Mouse (Mus musculus): ENCODE data around the gene Slc29a3. TPM values are rescaled to one million over a fixed set of nuclear protein-coding genes. Genes with fewer than 3 reads are reported as not detected.
"Not testable (repeated sequence)": the region's sequence is repeated elsewhere in the genome, so short reads cannot be mapped to it uniquely, and the experiment has no call there.

Gene Slc29a3
- polyA plus RNA-seq, 1 experiment from 2014 or later, result 4.4 TPM

DNA sequence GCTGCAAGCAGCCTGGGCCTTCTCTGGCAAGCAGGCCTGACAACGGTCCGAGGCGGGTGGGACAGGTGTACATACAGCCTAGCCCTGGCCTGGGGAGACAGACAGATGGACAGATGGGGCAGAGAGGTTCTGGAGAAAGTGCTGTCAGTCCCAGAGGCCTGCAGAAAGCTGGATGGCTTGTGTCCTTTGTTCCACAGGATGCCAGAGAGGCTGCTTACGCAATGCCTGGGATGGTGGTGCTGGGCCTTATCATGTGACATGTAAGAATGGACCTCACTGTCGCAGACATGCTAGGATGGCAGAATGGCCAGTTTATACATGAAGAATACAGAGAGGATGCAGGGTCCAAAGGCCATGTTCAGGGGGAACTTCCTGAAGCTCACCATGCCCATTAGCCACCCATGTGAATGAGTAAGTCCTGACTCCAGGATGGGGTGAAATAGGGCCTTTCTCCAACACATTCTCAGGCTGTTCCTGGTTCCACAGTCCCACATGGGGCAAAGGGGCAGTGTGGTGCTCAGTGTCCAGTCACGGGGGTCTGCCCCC lies 4.9 kb downstream of the Slc29a3 start:
- peaks cover 6% of the 10 kb centered on the region for H3K4me1 ChIP-seq (ENCODE audit: control insufficient read depth, low read depth, low read length)
- no peaks in the 10 kb centered on the region for H3K36me3 ChIP-seq (ENCODE audit: control insufficient read depth, insufficient read depth)
- H3K27me3 ChIP-seq (ENCODE audit: control insufficient read depth, insufficient read depth, low read depth, low read length), result no peaks in the 10 kb centered on the region
- H3K4me3 ChIP-seq (ENCODE audit: low read depth, low read length), result no peak overlapping the region
- no peak overlapping the region for H3K4me2 ChIP-seq (ENCODE audit: low read depth, low read length)
- no peak for ATAC-seq (ENCODE audit: low read depth)
- no peaks in the 10 kb centered on the region for H3K9me3 ChIP-seq (replicated peaks; ENCODE audit: control insufficient read depth, low read length)
- H3K27ac ChIP-seq (ENCODE audit: low read length), result no peak overlapping the region
- no peak overlapping the region for H3K9ac ChIP-seq (ENCODE audit: low read depth, low read length)
- 70% methylated on average over 6 of the region's 6 CpGs for WGBS (ENCODE audit: insufficient replicate concordance)

DNA sequence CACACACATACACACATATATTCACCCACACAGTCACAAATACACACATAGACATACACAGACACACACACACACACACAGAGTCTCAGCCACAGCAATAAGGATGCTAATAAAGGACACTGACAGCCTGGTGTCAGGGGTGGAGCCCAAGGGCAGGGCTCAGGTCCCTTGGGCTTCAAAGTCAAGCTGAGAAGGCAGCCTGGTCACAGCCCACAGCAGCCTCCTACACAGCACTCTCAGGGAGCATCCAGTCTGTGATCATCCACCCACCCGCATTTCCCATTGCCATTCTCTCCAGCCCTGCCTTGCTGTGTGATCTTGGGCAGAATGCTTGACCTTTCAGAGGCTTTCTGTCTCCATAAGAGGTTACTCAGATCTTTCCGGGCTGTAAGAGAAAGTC lies 6.1 kb downstream of the Slc29a3 start:
- Histone ChIP-seq H3K4me2 (ENCODE audit: low read depth, low read length) (no peak overlapping the region), H3K27me3 (ENCODE audit: control insufficient read depth, insufficient read depth, low read depth, low read length) (no peaks in the 10 kb centered on the region), H3K4me3 (ENCODE audit: low read depth, low read length) (no peak overlapping the region), H3K9me3 (replicated peaks; ENCODE audit: control insufficient read depth, low read length) (no peaks in the 10 kb centered on the region), H3K27ac (ENCODE audit: low read length) (no peak overlapping the region), H3K4me1 (ENCODE audit: control insufficient read depth, low read depth, low read length) (no peaks in the 10 kb centered on the region; the same call in 1 of the 2 replicates), H3K9ac (ENCODE audit: low read depth, low read length) (no peak overlapping the region), H3K36me3 (ENCODE audit: control insufficient read depth, insufficient read depth) (no peaks in the 10 kb centered on the region)
- 68% methylated on average over 2 of the region's 2 CpGs for WGBS (ENCODE audit: insufficient replicate concordance)
- ATAC-seq (ENCODE audit: low read depth), result no peak

DNA sequence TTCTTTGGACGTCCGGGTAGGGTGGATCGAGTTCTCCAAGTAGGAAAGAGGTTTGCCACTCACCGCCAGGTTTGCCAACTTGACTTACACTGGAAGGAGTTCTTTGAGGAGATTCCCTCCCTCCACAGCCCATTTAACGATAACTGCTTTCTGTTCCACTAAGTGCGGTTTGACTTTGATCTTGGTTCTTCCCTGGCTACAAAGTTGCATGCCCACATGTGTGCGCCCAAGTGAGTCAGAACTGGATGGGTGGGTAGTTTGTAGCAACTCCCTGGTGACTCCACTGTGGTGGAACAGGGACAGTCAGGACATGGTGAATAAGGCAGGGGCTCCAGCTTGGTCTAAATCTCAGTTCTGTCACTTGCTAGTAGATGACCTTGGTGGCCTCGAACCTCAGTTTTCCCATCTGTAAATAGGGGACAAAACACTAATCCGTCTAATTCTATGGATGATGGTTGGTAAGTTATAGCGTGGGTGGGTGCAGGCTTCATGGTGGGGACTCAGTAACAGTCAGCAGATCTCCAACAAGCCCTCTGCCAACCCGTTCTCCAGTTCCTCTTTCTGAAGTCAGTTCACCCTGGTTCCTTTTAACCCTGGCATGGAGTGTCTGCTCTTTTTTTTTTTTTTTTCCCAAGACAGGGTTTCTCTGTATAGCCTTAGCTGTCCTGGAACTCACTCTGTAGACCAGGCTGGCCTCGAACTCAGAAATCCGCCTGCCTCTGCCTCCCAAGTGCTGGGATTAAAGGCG lies 7.9 kb downstream of the Slc29a3 start:
- no peaks in the 10 kb centered on the region; the same call in none of the 2 replicates for H3K4me1 ChIP-seq (ENCODE audit: control insufficient read depth, low read depth, low read length)
- H3K27ac ChIP-seq (ENCODE audit: low read length), result no peak overlapping the region
- no peak for ATAC-seq (ENCODE audit: low read depth)
- no peaks in the 10 kb centered on the region for H3K27me3 ChIP-seq (ENCODE audit: control insufficient read depth, insufficient read depth, low read depth, low read length)
- no peak overlapping the region for H3K4me2 ChIP-seq (ENCODE audit: low read depth, low read length)
- H3K9me3 ChIP-seq (replicated peaks; ENCODE audit: control insufficient read depth, low read length), result no peaks in the 10 kb centered on the region
- no peaks in the 10 kb centered on the region for H3K36me3 ChIP-seq (ENCODE audit: control insufficient read depth, insufficient read depth)
- WGBS (ENCODE audit: insufficient replicate concordance), result 66% methylated on average over 14 of the region's 14 CpGs
- no peak overlapping the region for H3K9ac ChIP-seq (ENCODE audit: low read depth, low read length)
- H3K4me3 ChIP-seq (ENCODE audit: low read depth, low read length), result no peak overlapping the region

DNA sequence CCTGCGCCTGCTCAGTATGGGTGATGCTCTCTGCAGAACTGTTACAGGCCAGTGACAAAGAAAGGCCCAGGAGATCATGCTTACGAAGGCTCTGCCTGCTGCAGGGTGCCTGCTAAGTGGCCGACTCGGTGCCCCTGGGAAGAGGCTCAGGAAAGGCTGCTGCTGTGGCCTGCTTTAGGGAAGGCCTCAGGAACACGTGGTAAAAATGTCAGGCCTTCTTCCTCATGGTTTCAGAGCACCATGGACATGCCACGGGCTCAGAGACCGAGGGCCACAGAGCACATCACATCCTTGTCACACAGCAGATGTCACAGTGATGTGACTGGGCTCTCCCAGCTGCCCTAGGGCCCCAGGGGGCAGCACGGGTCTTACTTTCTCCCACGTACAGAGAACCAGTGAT lies 8.9 kb downstream of the Slc29a3 start:
- Histone ChIP-seq H3K27ac (ENCODE audit: low read length) (no peak overlapping the region), H3K4me3 (ENCODE audit: low read depth, low read length) (no peak overlapping the region), H3K9me3 (replicated peaks; ENCODE audit: control insufficient read depth, low read length) (no peaks in the 10 kb centered on the region), H3K4me1 (ENCODE audit: control insufficient read depth, low read depth, low read length) (no peaks in the 10 kb centered on the region; the same call in none of the 2 replicates), H3K36me3 (ENCODE audit: control insufficient read depth, insufficient read depth) (no peaks in the 10 kb centered on the region), H3K27me3 (ENCODE audit: control insufficient read depth, insufficient read depth, low read depth, low read length) (no peaks in the 10 kb centered on the region), H3K4me2 (ENCODE audit: low read depth, low read length) (no peak overlapping the region), H3K9ac (ENCODE audit: low read depth, low read length) (no peak overlapping the region)
- no peak for ATAC-seq (ENCODE audit: low read depth)
- 60% methylated on average over 9 of the region's 9 CpGs for WGBS (ENCODE audit: insufficient replicate concordance)

DNA sequence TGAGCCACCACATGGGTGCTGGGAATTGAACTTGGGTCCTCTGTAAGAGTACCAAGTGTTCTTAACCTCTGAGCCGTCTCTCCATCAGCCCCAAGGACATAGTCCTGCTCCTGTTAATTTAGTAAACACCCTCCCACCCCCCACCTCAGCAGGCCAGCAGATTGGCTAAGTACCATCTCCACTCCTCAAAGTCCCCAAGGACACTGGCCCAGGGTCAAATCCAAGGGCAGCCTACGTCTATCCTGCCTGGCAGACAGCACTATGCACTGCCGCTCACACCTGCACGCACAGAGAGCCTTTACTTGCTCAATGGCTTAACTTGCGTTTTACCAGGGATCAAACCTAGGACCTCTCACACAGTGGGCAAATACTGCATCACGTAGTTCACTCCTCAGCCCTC lies 9.7 kb downstream of the Slc29a3 start:
- no peaks in the 10 kb centered on the region for H3K9me3 ChIP-seq (replicated peaks; ENCODE audit: control insufficient read depth, low read length)
- no peaks in the 10 kb centered on the region for H3K27me3 ChIP-seq (ENCODE audit: control insufficient read depth, insufficient read depth, low read depth, low read length)
- H3K4me1 ChIP-seq (ENCODE audit: control insufficient read depth, low read depth, low read length), result no peaks in the 10 kb centered on the region; the same call in none of the 2 replicates
- no peak overlapping the region for H3K9ac ChIP-seq (ENCODE audit: low read depth, low read length)
- whole genome bisulfite sequencing (ENCODE audit: insufficient replicate concordance), result 68% methylated on average over 6 of the region's 6 CpGs
- H3K36me3 ChIP-seq (ENCODE audit: control insufficient read depth, insufficient read depth), result no peaks in the 10 kb centered on the region
- no peak overlapping the region for H3K27ac ChIP-seq (ENCODE audit: low read length)
- no peak overlapping the region for H3K4me3 ChIP-seq (ENCODE audit: low read depth, low read length)
- no peak overlapping the region for H3K4me2 ChIP-seq (ENCODE audit: low read depth, low read length)
- ATAC-seq (ENCODE audit: low read depth), result no peak

DNA sequence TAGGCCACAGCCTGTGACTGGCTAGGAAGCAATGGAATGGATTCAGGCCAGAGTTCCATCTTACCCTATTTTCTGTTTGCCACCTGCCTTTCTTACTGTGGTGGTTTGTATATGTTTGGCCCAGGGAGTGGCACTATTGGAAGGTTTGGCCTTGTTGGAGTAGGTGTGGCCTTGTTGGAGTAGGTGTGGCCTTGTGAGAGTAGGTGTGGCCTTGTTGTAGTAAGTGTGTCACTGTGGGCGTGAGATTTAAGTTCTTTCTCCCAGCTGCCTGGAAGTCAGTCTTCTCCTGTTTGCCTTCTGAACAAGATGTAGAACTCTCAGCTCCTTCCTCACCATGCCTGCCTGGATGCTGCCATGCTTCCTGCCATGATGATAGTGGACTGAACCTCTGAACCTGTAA lies 10.3 kb downstream of the Slc29a3 start:
- 76% methylated on average over 1 of the region's 1 CpGs for WGBS (ENCODE audit: insufficient replicate concordance)
- ATAC-seq (ENCODE audit: low read depth), result not testable (repeated sequence)

DNA sequence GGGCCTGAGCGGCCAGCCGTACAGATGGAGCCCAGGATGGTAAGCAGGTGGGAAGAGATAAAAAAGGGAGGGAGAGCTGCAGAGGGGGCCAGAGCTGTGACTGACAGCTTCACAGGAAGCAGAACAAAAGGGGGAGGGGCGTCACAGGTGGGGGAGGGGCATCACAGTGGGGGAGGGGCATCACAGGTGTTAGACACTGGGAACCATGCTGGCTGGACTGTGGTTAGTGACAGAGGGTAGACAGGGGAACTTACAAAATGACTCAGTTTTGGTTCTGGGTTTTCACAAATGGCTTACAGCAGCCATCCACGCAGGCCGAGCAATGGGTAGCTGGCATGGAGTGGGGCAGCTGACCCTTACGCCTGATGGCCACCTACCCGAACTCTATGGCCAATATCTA lies 11.2 kb downstream of the Slc29a3 start:
- H3K4me2 ChIP-seq (ENCODE audit: low read depth, low read length), result no peak overlapping the region
- no peak overlapping the region for H3K4me3 ChIP-seq (ENCODE audit: low read depth, low read length)
- H3K36me3 ChIP-seq (ENCODE audit: control insufficient read depth, insufficient read depth), result no peaks in the 10 kb centered on the region
- WGBS (ENCODE audit: insufficient replicate concordance), result 57% methylated on average over 7 of the region's 7 CpGs
- H3K9ac ChIP-seq (ENCODE audit: low read depth, low read length), result no peak overlapping the region
- no peak for ATAC-seq (ENCODE audit: low read depth)
- H3K4me1 ChIP-seq (ENCODE audit: control insufficient read depth, low read depth, low read length), result no peaks in the 10 kb centered on the region; the same call in none of the 2 replicates
- no peak overlapping the region for H3K27ac ChIP-seq (ENCODE audit: low read length)
- H3K27me3 ChIP-seq (ENCODE audit: control insufficient read depth, insufficient read depth, low read depth, low read length), result no peaks in the 10 kb centered on the region
- H3K9me3 ChIP-seq (replicated peaks; ENCODE audit: control insufficient read depth, low read length), result no peaks in the 10 kb centered on the region

More for the DNA sequence above, 10.3 kb downstream of the Slc29a3 start:
- not testable (repeated sequence) for H3K4me2 ChIP-seq (ENCODE audit: low read depth, low read length); H3K4me1 ChIP-seq (ENCODE audit: control insufficient read depth, low read depth, low read length); H3K36me3 ChIP-seq (ENCODE audit: control insufficient read depth, insufficient read depth); H3K9me3 ChIP-seq (replicated peaks; ENCODE audit: control insufficient read depth, low read length); H3K27ac ChIP-seq (ENCODE audit: low read length); H3K27me3 ChIP-seq (ENCODE audit: control insufficient read depth, insufficient read depth, low read depth, low read length); H3K9ac ChIP-seq (ENCODE audit: low read depth, low read length); H3K4me3 ChIP-seq (ENCODE audit: low read depth, low read length)

DNA sequence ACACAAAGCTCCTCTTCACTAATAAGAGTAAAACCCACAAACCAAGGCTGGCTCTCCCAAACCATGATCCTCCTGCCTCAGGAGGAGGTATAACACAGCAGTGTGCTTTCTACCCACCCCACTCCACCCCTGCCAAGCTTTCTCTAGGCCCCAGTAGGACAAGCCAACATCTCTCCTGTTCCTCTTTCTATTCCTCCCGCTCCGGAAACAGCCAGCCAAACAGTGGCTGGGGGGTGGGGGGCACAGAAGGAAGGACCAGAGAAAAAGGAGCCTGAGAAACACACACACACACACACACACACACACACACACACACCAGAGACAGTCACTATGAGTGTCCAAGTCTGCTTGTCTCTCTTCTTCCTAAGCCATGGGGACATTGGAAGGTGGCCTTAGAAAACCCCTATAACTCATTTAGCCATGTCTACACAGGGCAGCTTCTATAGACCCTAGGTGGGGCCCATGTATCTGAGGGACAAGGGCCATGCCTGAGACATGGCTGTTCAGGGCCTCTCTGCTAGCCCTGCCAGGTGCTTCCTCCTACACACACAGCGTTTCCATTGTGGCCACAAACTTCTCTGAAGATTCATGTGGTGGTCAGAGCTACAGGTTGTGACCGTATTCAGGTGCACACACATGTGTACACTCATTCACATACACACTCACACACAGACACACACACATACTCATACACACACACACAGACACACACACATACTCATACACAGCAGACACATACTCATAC lies 12.8 kb downstream of the Slc29a3 start:
- 35% methylated on average over 4 of the region's 4 CpGs for WGBS (ENCODE audit: insufficient replicate concordance)
- ATAC-seq (ENCODE audit: low read depth), result no peak
- Histone ChIP-seq H3K9me3 (replicated peaks; ENCODE audit: control insufficient read depth, low read length) (no peaks in the 10 kb centered on the region), H3K4me1 (ENCODE audit: control insufficient read depth, low read depth, low read length) (no peaks in the 10 kb centered on the region; the same call in none of the 2 replicates), H3K4me3 (ENCODE audit: low read depth, low read length) (no peak overlapping the region), H3K9ac (ENCODE audit: low read depth, low read length) (no peak overlapping the region), H3K36me3 (ENCODE audit: control insufficient read depth, insufficient read depth) (no peaks in the 10 kb centered on the region), H3K4me2 (ENCODE audit: low read depth, low read length) (no peak overlapping the region), H3K27me3 (ENCODE audit: control insufficient read depth, insufficient read depth, low read depth, low read length) (no peaks in the 10 kb centered on the region), H3K27ac (ENCODE audit: low read length) (peak overlapping the region; percentile 29)
